Mouse (Mus musculus) left cerebral cortex, adult 18-20 months (tissue): ENCODE measurements at regions not wholly inside any gene's neighbourhood (a gene's known extent, or its start where the extent isn't known, plus 50 kb on each side); places are given as distances from the start of the nearest gene placed in this dataset.

Experiments
- DNase-seq, 2 experiments: peaks; one replicate each; pipeline ENCODE4 v3.0.0; 2021 to 2022; ENCODE audit warnings: low spot score in 2 of 2, mixed read lengths in 1 of 2

DNA sequence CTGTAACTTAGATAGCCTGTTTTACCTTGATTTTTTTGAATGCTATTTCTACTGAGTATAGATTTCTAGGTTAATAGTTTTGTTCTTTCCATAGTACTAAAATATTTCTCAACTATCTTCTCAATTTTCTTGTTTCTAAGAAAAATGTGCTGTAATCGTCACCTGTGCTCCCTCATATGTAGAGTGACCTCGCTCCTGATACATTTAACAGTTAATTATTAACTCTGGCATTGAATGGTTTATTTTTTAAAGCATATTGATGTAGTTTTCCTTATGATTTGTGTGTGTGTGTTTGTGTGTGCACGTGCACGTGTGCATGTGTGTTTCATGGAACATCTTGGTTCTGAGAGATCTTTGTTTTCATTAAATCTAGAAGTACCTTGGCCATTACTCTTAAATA is 158.7 kb upstream of the Gm15217 start:
- DNase-seq: no peak

DNA sequence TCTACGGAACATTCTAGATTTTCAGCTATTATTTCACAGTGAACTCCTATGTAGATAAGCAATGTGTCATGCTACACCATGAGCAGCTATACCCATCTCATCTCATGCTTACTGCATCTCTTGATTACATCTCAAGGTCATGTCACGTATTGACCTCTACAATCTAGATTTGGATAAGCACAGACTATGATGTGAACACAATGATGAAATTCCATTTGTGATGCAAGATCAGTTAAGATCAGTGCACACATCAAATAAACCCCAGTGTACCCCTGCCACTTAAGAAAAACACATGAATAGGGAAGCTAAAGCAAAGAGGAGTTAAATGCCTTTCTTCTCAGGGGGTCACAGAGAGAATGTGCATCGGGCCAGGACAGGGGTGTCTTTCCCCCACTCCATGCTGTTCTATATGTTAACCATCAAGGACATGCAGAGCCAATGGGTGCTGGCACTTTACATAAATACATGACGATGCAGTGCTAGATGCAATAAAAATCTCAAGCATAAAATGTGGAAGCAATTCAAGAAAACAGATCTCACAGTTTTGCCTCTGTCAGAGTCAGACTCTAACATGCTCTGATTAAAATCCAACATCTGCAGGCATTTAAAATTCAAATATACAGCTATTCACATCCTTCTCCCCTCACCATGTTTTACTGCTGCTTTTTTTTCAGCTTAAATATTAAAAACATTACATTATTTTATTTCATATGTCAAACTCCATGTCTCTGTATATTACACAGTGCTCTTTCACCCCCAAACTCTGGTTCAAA is 157.1 kb upstream of the Gm15217 start:
- DNase-seq: no peak

DNA sequence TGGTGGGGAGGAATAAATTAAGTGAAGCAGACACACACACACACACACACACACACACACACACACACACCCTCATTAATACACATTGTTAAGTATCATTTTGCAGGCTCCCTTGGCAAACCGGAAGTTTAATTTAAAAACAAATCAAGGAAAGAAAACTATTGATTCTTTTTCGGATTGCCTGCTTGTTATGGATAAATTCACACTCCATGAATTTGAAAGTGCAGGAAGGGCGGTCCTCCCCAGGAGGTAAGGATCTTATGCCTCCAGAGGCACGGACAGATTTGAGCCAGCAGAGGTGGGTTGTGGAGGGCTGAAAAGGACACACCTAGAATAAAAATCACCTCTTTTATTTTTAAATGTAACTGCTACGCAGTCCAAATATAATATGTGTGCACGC is 156.2 kb upstream of the Gm15217 start:
- DNase-seq: no peak

DNA sequence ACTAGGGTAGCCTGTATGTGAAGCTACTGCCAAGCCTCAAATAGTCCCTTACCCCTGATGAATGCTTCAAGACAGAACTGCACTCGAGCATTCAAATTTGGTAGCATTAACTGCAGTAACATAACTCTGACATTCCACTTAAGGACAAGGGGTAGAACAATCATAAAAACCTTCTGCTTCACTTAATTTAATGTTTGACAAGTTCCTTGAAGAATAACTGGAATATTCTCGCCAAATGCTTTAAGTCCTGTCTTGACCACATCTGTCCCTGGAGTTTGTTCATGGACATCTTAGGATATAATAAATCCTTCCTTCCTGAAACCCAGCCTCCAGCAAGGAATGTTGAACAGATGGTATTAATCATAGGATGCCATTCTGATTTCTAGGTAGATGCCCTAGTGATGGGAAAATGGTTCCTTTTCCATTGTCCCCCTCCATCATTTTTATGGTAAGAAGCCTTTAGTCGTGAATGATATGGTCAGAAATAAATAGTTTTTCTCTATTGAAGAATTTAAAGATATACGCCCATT is 154.7 kb upstream of the Gm15217 start:
- no peak for DNase-seq

DNA sequence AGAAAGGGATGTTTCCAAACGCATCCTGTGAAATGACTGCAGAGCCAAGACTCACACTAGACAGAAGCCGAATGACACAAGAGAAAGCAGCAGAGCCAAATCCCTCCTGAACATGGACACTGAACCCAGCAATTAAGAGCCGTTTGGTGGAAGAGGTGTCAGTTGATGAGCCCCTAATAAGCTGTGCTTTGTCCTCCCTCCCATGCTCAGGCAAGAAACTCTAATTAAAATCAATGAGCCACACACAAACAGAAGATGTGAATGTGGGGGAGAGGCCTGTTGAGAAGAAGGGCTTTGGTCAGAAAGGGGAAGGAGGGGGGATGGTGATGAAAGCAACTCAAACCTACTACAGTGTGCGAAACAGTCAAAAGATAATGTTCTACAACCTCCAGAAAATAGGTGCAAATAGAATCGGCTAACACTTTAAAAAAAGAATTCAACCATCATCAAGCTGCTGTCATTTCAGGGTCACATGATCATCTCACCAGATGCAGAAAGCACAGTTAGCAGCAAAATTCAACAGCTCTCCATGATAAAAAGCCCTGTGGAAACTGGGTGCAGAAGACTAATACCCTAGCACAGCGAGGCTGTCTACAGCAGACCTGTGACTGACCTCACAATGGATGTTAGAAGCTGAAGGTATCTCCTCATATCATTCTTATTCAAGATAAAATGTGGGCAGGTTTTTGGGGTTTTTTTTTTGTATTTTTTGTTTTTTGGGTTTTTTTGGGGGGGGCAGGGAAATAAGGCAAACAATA is 153.2 kb upstream of the Gm15217 start:
- DNase-seq: no peak

DNA sequence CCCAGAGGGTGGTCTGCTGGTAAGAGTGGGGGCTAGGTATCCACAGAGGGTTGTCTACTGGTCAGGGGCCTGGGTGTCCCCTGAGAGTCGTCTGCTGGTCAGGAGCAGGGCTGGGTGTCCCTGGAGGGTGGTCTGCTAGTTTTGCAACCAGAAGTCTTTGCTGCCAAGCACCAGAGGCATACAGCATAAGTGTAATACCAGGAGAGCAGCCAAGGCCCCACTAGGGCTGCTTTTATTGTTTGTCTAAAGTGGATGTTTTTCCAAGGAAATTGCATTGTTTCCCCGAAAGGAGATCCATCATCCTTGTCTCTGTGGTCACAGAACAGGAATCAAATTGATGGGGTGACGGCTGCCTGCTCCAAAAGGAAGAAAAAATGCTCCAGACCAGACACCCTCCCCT is 145.2 kb upstream of the Gm15217 start:
- no peak for DNase-seq

DNA sequence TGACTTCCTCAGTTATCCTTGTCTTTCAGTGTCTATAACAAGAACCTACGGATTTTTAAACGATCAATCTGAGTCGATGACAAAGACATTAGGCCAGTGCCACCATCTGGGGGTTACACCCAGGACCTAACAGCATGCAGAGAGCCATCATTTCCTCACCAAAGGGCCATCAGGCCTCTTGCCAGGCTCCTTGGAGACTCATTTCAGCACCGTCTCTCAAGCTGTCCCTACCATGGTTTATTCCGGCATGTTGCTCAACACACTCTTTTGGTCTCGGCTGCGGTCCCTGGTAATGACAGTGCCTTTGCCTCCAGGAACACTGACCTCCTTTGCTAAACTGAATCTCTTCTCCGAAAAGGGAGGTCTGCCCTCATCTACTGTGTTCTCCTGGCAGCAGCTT is 144.4 kb upstream of the Gm15217 start:
- DNase-seq: no peak

DNA sequence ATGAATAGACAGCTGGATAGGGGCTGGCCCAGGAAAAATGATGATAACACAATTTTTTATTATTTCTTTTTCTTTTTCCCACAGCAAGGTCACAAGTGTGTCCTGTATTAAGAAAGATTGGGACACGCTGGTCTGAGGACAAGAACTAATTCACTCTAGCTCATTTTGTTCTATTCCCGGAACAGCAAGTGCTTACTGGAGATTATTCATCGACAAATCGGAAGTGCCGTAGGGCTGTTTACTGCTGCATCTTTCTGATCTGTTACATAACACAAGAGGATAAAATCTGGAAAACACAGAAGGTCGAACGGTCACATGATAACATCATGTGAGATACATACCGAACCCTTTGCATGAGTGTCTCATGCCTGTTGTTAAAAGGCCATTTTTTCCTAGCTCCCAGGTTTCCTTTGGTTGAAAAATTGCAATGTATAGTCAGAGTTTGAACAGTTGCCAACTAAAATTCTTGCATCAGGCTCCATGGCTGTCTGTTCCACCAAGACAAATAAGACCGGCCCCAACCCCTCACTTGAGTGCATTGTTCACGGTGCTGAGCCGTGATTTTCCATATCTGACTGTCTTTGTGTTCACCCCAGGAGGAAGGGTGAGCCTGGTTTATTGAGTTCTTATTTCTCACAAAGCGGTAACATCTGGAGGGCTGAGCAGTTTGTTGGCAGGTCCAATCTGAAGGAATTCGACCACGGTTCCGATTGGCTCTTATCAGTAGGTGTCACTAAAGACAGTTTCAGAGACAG is 139.0 kb upstream of the Gm15217 start:
- no peak for DNase-seq

DNA sequence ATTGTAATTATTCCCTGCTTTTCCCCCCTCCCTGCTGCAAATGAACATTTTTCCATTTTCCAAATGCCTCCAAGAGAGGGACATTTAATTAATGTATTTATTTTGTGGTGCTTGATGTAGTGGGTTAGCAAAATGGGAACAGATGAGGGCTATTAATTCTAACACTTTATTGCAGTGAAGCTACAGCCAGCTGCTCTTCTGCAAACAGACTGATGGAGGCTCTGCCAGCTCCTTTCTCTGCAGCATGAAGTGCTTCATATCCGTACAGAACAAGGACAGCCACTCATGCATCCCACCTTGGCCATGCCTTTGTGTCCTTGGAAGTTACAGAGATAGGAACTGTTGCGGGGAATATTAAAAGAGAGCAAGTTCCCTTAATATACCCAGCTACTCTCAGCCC is 138.3 kb upstream of the Gm15217 start:
- no peak for DNase-seq

DNA sequence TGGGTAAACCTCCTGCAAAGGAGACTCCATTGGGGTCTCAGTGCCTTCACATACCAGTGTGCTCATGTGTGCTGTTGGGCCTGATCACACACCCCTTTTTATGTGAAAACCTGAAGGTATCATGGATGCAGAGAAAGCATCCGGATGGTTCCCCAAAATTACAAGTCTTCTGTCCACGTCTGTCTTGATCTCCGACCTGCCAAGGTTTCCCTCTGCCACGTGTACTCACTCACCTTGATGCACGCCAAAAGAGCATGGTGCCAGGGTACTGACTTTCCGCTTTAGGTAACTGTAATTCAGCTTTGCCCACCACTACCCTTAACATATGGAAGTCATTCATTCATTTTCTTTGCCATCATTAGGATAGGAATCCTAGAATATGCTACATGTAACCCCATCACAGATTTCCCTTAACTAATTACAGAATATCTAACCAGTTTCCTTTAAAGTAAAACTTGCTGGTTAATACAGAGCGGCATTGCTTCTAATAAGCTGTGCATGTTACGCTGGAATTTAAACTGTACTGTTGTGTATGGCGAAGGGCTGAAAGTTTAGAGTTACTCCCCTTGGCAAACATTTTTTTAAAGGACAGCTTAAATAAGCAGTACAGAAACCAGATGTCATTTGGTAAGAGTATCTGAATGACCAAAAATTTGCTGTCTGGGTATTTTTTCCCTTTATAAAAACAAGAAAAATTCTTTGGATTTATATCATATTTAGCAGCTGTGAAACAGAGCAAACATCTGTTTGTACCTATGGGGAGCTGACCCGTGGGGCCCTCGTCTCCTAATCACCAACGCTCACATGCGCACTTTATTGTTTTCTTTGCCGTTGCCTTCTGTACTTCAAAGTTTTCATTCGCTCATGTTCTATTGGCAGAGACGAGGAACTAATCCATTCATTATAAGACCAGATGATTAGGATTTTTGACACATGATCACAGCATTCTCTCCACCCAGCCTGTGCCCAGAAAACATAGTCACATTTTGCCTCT is 131.4 kb upstream of the Gm15217 start:
- no peak for DNase-seq

DNA sequence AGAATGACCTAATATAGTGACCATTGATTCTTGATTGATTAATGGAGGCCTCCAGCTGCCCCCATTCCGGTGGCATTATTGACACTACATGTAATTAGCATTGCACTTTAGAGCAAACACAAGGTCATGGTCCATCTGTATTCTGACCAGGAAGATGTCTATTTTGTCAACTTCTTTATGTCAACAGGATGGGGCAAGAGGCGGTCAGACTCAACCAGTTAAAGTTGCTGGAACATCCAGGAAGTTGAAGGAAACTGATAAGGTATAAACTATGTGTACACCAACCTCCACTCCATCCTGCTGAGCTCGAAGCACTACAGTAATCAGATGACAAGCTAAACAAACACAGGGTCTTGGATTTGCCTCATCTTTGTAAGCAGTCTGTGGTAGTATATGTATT is 130.1 kb upstream of the Gm15217 start:
- DNase-seq: no peak

DNA sequence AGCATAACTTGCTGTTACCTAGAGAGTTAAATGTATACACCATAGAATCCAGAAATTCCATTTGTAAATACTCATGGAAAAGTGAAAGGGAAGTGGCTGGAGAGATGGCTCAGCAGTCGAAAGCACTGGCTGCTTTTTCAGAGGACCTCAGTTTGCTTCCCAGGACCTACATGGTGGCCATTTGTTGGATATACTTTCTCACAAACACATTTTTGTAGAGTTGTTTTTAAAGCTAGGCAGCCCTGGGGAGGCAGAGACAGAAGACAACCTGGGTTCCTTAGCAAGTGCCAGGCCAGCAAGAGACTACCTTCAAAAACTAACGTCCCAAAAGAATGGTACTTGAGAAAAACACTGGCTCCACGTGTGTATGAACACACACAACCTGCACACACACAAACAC is 124.0 kb upstream of the Gm15217 start:
- no peak for DNase-seq

DNA sequence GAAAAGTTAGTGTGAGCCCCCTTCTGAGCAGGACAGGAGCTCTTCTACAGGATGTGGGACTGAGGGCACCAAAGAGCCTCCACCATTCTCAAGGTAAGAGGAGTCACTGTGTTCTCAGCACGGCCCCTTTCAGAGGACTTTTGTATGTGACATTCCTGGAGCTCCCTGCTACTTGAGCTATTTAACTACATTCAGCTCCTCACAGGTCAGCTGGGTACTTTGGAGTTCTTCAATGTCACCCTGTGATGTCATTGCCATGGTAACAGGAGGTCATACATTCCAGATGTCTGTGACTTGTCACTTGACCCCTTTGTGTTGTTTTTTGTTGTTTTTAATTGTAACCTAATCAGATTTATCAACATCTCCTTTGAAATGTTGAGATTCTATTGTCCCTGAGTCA is 122.9 kb upstream of the Gm15217 start:
- DNase-seq: no peak

DNA sequence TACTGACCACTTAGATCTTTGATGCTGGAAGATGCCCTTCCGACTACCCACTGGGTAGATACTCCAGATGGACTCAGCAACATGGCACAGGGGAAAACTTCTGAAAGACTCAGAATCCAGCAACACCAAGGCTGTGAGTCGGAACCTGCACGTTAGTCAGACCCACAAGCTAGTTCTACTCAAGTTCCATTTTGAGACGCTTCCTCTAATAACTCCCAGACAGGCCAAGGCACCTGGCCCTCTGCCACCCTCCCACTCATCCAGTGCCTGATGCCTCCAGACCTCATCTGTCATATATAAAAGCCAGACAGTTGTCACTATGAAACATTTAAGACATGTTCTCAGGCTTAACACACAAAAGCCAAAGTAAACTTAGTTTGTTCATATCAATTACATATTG is 121.9 kb upstream of the Gm15217 start:
- DNase-seq: no peak

DNA sequence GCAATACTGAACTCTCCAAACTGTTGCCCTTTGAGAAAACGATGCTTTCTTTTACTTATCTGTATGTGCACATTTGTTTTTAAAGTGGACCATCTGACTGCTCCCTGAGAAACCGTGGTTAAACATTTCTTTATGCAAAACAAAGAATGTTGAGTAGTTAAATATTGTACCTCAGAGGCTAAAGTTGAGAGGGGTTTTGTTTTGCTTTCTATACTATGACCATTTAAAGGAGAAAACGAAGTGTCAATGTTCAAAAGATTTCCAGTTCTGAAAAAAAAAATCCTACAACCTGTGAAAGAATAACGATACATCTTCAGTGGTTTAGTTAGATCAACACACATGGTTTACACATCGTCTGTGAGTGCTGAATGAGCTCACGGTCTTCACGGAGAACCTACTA is 120.7 kb upstream of the Gm15217 start:
- no peak for DNase-seq

DNA sequence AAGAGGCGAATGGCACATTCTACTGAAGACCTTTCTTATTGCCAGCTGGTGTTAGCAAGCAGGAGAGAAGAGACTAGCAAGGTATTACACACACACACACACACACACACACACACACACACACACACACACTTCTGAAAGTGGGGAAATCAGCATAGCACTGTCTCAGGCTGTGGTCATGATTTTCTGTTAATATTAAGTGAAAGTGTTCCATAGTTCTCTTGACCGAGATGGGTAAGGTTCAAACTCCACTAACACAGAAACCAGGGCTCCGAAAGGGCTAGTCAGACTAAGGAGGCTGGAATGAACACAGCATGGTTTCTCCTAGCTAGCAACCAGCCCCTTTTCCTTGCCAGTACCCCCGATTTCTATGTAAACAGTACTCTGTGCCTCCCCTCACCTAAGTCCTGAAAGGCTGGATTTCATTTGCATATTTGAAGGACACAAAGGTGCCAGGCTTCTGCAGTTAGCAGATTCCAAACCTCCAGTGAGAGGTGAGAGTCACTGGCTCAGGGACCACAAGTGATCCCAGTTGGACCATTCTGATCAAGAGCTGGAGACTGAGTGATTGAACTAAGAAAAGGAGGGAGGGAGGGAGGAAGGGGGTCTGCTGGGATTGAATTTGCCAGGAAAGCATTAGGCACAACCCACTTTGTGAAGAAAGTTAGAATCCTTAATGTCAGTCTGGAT is 118.8 kb upstream of the Gm15217 start:
- no peak for DNase-seq

DNA sequence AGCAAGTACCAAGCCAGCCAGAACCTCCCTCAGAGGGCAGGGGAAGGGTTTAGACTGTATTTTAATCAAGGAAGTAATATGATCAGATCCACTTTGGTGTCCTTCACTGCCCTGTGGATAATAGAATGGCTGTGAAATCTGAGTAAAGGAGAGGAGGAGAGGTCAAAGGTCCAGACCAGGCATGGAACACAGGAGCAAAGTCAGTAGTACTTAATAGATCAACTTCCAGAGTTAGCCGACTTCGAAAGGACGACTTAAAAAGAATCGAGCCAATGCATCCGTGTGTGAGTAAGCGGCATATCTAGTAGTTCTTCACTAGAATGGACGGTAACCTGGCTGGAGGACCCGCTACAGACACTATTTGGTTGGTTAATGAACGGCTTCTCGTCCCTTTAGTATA is 103.8 kb upstream of the Gm15217 start:
- DNase-seq: no peak

DNA sequence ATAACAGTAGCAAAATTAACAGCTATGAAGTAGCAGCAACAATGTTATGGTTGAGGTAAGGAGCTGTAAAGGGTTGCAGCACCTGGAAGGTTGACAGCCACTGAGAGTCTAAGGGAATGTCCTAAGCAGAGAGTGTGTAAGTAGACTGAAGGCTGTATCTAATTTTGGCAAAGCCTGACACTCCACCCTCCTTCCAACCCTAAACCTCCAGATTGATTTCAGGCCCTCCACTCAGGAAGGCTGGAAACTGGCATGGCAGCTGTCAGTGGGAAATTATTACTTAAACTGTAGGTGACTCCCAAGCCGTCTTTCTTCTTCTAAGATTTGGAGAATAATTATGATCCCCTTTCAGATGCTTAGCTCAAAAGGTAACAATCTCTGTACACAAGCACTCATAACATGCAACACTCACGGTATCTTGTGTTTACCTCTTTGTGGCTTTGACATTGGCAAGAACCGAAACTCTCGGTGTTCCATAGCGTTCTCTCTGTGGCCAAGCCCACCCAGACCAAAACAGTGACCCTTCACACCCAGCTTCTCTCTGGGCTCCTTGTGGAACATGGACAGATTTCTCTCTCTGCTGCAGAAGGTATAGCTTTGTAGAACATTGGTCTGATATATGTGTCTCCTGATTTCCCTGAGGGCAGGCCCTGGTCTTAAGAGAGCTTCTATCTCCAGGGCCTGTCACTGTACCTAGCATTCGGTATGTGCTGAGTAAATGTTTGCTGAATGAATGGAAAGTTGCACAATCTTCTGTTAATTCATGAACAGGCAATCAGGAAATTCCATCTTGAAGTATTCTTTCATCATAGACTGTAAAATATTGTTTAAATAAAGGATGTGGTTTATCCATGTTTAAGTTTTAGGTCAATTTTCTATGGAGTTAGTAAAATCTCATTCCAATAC is 102.0 kb upstream of the Gm15217 start:
- no peak for DNase-seq
